Mouse (Mus musculus) limb, embryonic 15.5 days (tissue): ENCODE measurements around the gene Psg28. TPM values are rescaled to one million over a fixed set of nuclear protein-coding genes. Genes with fewer than 3 reads are reported as not detected.
"Not testable (repeated sequence)": the region's sequence is repeated elsewhere in the genome, so short reads cannot be mapped to it uniquely, and the experiment has no call there.

Experiments used
- ATAC-seq: fragments of 200-750 bp; cut with Nextera tagmentation; 2 replicates; pipeline ENCODE4 v1.8.0; 2017; ENCODE audit warnings: low read depth, moderate TSS enrichment; ENCODE audit not compliant: insufficient number of reproducible peaks, low FRiP score, low TSS enrichment
- H3K27ac ChIP-seq: fragments of 300-500 bp; sonication (generic); 2 replicates; pipeline ENCODE4 v1.5.1; 2015; ENCODE audit warnings: moderate library complexity, mild to moderate bottlenecking, inconsistent platforms
- H3K27me3 ChIP-seq: fragments of 300-500 bp; sonication (generic); 2 replicates; pipeline ENCODE4 v1.6.1; 2015; ENCODE audit warnings: inconsistent platforms
- H3K36me3 ChIP-seq: fragments of 300-500 bp; sonication (generic); 2 replicates; pipeline ENCODE4 v1.6.1; 2015; ENCODE audit warnings: inconsistent platforms
- H3K4me1 ChIP-seq: fragments of 300-500 bp; sonication (generic); 2 replicates; pipeline ENCODE4 v1.6.1; 2015; ENCODE audit warnings: inconsistent platforms
- H3K4me2 ChIP-seq: fragments of 300-500 bp; sonication (generic); 2 replicates; pipeline ENCODE4 v1.6.1; 2015; ENCODE audit warnings: mild to moderate bottlenecking, inconsistent platforms
- H3K4me3 ChIP-seq: fragments of 300-500 bp; sonication (generic); 2 replicates; pipeline ENCODE4 v1.5.1; 2015; ENCODE audit warnings: mild to moderate bottlenecking, inconsistent platforms
- H3K9ac ChIP-seq: fragments of 300-500 bp; sonication (generic); 2 replicates; pipeline ENCODE4 v1.6.1; 2015; ENCODE audit warnings: inconsistent platforms
- H3K9me3 ChIP-seq: fragments of 300-500 bp; sonication (generic); 2 replicates; pipeline ENCODE4 v1.6.1; 2016; ENCODE audit warnings: inconsistent platforms
- WGBS: fragments of 180-500 bp; shearing (Covaris S2); methylation state at CpG from one replicate; pipeline ENCODE4 v1.1.7; 2015; 5-methylcytosine and 5-hydroxymethylcytosine counted together
- microRNA-seq: library from miRNA; unstranded; fragments of <30 nt; microRNA quantifications from one replicate; pipeline ENCODE4, GENCODE M21; 2016
- polyA plus RNA-seq: library from polyadenylated mRNA; unstranded; fragments of >200 nt; fragmentation: Nextera tagmentation; extraction: Ambion mirVana; gene quantifications from 2 replicates; pipeline ENCODE4 v1.2.1, GENCODE M21; 2015

The Psg28 gene
- not detected in 2 replicates for polyA plus RNA-seq

DNA sequence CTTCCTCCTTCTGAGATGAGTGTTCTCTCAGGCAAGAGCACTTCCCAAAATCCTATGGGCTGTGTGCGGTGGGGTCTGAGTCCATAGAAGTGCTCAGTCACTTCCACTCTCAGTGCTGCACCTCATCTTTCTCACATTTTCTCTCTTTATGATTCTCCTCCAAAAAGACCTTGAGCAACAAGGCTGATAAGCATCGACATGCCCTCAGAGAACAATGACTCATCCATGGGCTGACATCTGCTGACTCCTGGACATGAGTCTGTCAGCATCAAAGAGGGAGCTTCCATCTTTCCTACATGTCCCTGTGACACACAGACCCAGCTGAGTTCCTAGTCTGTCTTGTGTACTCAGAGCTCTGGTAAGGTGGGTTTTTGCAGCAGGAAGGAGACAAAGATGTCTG lies at the start of gene Psg28:
Gene Psg28 (minus strand): TSS at position 101 of the 400 bp plus-strand sequence.
- 84% methylated on average over 2 of the region's 2 CpGs for WGBS
- H3K27ac ChIP-seq, H3K4me2 ChIP-seq: not testable (repeated sequence)

DNA sequence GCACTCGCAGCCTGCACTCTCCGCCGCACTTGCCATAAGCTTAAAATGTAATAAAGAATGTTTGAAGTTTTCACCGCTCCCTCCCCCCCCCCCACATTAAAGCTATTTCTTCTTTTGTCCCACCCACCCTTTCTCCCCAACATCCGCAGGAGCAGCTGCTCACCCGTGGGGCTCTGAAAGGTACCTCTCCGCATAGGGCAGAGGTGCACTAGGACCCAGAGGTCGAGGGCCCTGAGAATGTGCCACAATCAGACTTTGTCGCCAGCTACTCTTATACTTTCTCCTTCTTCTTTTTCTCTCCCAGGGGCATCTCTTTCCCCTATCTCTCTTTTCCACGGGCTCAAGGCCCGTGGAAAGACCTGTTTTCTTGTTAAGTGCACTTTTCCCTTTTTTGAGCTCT lies 28.4 kb downstream of the Psg28 start:
- 37% methylated on average over 10 of the region's 11 CpGs for WGBS
- Histone ChIP-seq H3K4me3 (no peak overlapping the region), H3K36me3 (no peaks in the 10 kb centered on the region), H3K27ac (no peak overlapping the region), H3K4me2 (no peak overlapping the region), H3K27me3 (no peaks in the 10 kb centered on the region), H3K9me3 (peaks cover 15% of the 10 kb centered on the region; the same call in 1 of the 2 replicates), H3K4me1 (no peaks in the 10 kb centered on the region), H3K9ac (no peak overlapping the region)
- no peak for ATAC-seq

More for the DNA sequence above, at the start of gene Psg28:
- not testable (repeated sequence) for H3K36me3 ChIP-seq, H3K9me3 ChIP-seq, H3K9ac ChIP-seq, H3K27me3 ChIP-seq, H3K4me1 ChIP-seq, ATAC-seq, H3K4me3 ChIP-seq

DNA sequence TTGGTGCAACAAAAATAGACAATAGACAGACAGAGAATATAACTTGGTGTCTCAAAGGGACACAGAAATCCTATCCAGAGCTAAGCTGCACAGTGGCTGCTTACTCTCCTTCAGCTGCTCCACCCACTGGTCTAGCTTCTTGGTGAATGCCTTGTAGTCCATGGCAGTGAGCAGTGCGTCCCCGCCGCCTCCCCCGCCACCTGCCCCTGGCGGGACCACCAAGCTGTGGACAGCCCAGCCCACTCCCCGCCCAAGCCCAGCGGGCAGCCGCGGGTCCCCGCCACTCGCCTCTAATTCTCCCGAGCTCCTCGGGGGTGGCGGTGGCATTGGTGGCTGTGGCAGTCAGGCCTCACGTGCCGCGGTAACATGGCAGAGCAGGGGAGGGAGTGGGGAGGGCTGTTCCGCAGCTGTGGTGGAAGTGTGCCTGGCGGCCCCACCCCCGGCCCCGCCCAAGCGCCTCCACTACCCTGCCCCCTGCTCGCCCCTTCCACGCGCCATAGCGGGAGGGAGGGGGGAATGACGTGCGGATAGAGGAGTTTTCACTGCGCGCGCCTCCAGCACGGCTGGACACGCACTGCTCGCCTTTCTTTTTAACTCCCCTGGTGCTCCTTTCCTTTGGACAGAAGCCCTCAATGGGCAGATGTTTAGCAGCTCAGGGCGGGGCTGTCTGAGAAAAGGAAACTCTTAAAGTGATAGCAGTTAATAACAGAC lies 29.2 kb downstream of the Psg28 start:
- no peak for ATAC-seq
- 38% methylated on average over 26 of the region's 35 CpGs for WGBS
- Histone ChIP-seq H3K9me3 (peaks cover 13% of the 10 kb centered on the region; the same call in 1 of the 2 replicates), H3K4me3 (0 out of 2 replicates have a peak overlapping the region, but pooled peaks have one; percentile 8), H3K4me1 (no peaks in the 10 kb centered on the region), H3K27me3 (no peaks in the 10 kb centered on the region), H3K9ac (no peak overlapping the region), H3K36me3 (no peaks in the 10 kb centered on the region), H3K4me2 (no peak overlapping the region), H3K27ac (no peak overlapping the region)

DNA sequence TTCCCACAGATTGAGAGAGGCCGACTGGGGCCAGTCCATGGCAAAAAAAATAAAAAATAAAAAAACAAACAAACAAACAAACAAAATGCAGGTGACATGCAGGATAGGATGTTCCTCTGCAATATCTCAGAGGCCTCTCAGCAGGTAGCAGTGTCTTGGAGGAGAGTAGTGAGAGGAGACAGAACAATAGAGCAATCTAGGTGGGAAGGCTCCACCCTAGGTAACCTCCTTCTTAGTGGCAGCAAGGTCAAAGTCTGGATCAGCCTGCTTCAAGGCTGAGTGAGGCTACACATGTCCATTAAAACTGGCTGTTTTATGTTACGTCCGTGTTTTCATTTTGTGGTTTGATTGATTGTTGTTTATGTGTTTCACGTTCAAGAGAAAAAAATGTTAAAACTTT lies 40.4 kb downstream of the Psg28 start:
- H3K36me3 ChIP-seq, H3K4me3 ChIP-seq, H3K4me1 ChIP-seq, H3K27me3 ChIP-seq, H3K9me3 ChIP-seq, H3K4me2 ChIP-seq, H3K27ac ChIP-seq, H3K9ac ChIP-seq, ATAC-seq: not testable (repeated sequence)
- WGBS, result 77% methylated on average over 4 of the region's 4 CpGs

DNA sequence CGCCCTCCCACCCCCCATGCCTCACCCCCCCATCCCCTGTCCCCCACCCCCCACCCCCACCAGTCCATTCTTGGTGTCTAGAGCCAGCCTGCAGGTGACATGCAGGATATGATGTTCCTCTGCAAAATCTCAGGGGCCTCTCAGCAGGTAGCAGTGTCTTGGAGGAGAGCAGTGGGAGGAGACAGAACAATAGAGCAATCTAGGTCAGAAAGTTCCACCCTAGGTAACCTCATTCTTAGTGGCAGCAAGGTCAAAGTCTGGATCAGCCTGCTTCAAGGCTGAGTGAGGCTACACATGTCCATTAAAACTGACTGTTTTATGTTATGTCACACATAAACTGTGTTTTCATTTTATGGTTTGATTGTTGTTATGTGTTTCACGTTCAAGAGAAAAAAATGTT lies 53.5 kb downstream of the Psg28 start:
- Histone ChIP-seq H3K9me3 (peaks cover 10% of the 10 kb centered on the region; the same call in 1 of the 2 replicates), H3K27me3 (no peaks in the 10 kb centered on the region), H3K4me3 (no peak overlapping the region), H3K9ac (no peak overlapping the region), H3K4me2 (no peak overlapping the region), H3K36me3 (no peaks in the 10 kb centered on the region), H3K4me1 (no peaks in the 10 kb centered on the region), H3K27ac (no peak overlapping the region)
- ATAC-seq, result no peak
- WGBS, result 54% methylated on average over 2 of the region's 2 CpGs

Small RNAs within 50 kb of the gene (microRNA-seq; reads per million reads assigned to microRNA genes)
- gene Gm24715, result not detected

Other genes with a start within 250 kb of the Psg28 start
- gene Mill1, start 186.7 kb downstream of the Psg28 start, polyA plus RNA-seq, result 0.45 and 0.67 TPM in 2 replicates
- not detected in 2 replicates for gene Psg18, start 77.0 kb downstream of the Psg28 start, polyA plus RNA-seq
- gene Psg26, start 52.1 kb upstream of the Psg28 start, polyA plus RNA-seq, result not detected in 2 replicates
- not detected in 2 replicates for gene Psg25, start 100.2 kb upstream of the Psg28 start, polyA plus RNA-seq
- gene Psg27, start 135.3 kb upstream of the Psg28 start, polyA plus RNA-seq, result not detected in 2 replicates
- not detected in 2 replicates for gene Psg23, start 184.5 kb upstream of the Psg28 start, polyA plus RNA-seq
- not detected in 2 replicates for gene Psg21, start 224.7 kb upstream of the Psg28 start, polyA plus RNA-seq